19 mouse cellular contexts compared by ENCODE assay signal in the genomic region with DNA sequence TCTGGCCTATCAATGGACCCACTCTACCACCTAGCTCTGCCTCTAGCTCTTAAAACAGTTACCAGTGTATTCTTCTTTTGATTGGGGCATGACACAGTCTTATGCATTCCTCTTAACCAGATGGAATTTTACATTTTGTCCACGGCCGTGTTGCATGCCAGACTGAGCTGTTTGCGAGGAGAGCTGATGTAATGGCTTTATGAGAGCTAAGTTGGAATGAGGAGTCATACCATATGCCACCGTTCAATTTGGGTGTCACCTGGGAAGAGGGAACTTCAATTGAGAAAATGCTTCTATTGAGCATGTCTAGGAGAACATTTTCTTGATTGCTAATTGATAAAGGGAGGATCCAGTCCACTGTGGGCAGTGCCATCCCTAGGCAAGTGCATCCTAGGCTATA.
"Had no signal": no experiment of that assay in that cellular context is flagged by ENCODE, and none has a peak within 500 bp of the region (broad histone marks: within the 10 kb centered on the region; RNA-seq: fewer than 3 reads in every experiment).

No protein-coding gene starts in this region.

- H3K4me3 ChIP-seq: kidney, embryonic 15.5 days; limb, embryonic 12.5 days; limb, embryonic 15.5 days; midbrain, embryonic 12.5 days; midbrain, embryonic 15.5 days; neural tube, embryonic 12.5 days; neural tube, embryonic 15.5 days had no signal

- ATAC-seq: liver, postnatal 0 days; lung, postnatal 0 days; midbrain, embryonic 15.5 days had no signal

- H3K4me1 ChIP-seq: limb, embryonic 12.5 days had no signal

- DNase-seq: kidney, postnatal 10 days; kidney, postnatal 36 days; left cerebral cortex, postnatal 4 days; liver, postnatal 0 days; lung, embryonic 14.5 days; retina, postnatal 1 day; right cerebral cortex, postnatal 25 days; thymus, adult 18-20 months; thymus, postnatal 36 days had no signal

- H3K27ac ChIP-seq: kidney, embryonic 15.5 days; limb, embryonic 12.5 days; limb, embryonic 15.5 days; liver, embryonic 14.5 days; macrophage; midbrain, embryonic 12.5 days; midbrain, embryonic 15.5 days; neural tube, embryonic 12.5 days; neural tube, embryonic 15.5 days had no signal
